Mouse (Mus musculus) kidney, adult 2 months (tissue): ENCODE measurements around the gene Cyp17a1.

Experiments used
- CTCF ChIP-seq: fragments of 200-500 bp; conservative IDR thresholded peaks from 2 replicates; pipeline ENCODE4 v1.5.1; 2011; ENCODE audit warnings: low read depth, mild to moderate bottlenecking, control low read depth, low read length, moderate library complexity, mixed read lengths; ENCODE audit not compliant: insufficient read depth, insufficient read length
- POLR2A ChIP-seq: fragments of 200-500 bp; IDR thresholded peaks from one replicate; pipeline ENCODE4 v1.6.1; 2011; ENCODE audit warnings: low read depth, low read length, control low read depth

DNA sequence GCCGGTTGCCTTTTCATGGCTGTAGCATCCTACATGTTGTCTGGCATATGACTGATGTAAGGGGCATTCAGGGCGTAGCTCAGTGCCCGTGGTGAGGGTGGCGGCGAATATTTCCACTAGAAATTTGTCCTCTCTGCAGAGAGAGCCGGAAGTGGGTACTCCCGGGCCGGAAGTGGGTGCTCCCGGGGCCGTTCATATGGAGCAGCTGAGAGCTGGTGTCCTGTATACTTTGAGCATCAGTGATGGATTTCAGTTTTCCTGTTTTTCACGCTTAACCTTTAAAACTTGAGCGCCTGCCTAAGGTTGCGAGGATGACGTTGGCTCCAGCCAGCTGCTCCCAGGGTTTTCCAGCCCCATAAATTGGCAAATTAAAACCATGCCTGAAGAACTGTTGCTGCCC, 33.5 kb downstream of the Cyp17a1 start:
- no peak for TF ChIP-seq POLR2A
- no peak for TF ChIP-seq CTCF
